Mouse (Mus musculus) cerebellum, postnatal 4 days (tissue): ENCODE measurements around the gene Kcnj1.

Experiments
- DNase-seq, 2 experiments: peaks; one replicate each; pipeline ENCODE4 v3.0.0; 2022; ENCODE audit warnings: low spot score in 2 of 2, mixed read lengths in 1 of 2

Kcnj1 gene

GRCm38 (mm10) chr9:32448766-32449165 is 76.5 kb downstream of the Kcnj1 start:
- DNase-seq = no peak
